Mouse (Mus musculus) erythroid progenitor cell, adult 5-6 weeks (primary cell): ENCODE measurements around the gene Nubp2. TPM values are rescaled to one million over a fixed set of nuclear protein-coding genes. Genes with fewer than 3 reads are reported as not detected.

Experiments
- ATAC-seq: replicated peaks from 2 replicates; pipeline ENCODE4 v1.8.0; 2016; ENCODE audit warnings: moderate number of reproducible peaks, mild to moderate bottlenecking, moderate TSS enrichment, inconsistent platforms; ENCODE audit not compliant: poor library complexity, low FRiP score, severe bottlenecking
- total RNA-seq, 2 experiments: library from RNA; stranded (forward) in 1 of 2; stranded (reverse) in 1 of 2; fragments of 150-400 nt in 1 of 2; fragments of 186-747, 209-891 nt in 1 of 2; gene quantifications; 2 replicates each; pipeline versions ENCODE4 v1.2.3 to v1.2.4; 2015 to 2017; ENCODE audit warnings: low replicate concordance in 2 of 2

Gene Nubp2
- total RNA-seq, 2 experiments from 2014 or later, result 31.9 to 44.1 TPM

GRCm38 (mm10) chr17:24873695-24874404 is 12.3 kb downstream of the Nubp2 start:
- ATAC-seq, result no peak

DNA sequence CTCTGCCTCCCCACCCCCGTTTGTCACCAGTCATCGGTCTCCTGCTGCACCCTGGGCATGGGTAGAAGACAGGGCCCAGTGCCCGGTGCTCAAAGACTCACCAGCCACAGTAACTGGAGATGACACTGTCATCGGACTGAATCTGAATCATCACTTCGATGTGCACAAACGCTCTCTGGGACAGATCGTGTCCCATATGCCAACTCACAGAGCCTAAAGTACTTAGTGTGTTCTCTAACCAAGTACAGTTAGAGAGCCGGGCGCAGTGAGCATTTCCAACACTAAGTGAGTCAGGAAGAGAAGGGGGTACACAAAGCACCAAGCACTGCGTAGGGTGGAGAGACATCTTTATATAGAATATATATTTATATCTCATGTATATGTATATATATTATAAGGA is 18.2 kb downstream of the Nubp2 start:
- no peak for ATAC-seq

DNA sequence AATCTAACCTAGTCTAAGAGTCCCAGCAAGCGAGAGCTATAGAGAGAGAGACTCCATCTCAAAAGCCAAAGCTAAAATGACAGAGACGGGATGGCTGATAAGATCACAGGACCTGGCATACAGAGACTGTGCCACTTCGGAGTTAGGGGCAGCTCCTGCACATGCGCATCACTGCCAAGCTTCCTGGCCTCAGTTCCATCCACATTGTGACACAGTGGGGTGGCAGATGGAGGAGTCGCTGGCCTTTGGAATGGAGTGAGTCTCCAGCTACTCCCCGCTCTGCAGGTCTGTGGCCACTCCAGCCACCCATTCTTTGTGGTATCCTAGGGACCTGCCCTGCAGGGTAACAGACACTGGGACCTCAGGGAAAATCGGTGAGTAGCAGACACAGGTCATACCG is 20.4 kb downstream of the Nubp2 start, which contains the start of gene Igfals:
TSS of gene Igfals (plus strand) at position 222 of the 400 bp plus-strand sequence.
- ATAC-seq, result no peak

DNA sequence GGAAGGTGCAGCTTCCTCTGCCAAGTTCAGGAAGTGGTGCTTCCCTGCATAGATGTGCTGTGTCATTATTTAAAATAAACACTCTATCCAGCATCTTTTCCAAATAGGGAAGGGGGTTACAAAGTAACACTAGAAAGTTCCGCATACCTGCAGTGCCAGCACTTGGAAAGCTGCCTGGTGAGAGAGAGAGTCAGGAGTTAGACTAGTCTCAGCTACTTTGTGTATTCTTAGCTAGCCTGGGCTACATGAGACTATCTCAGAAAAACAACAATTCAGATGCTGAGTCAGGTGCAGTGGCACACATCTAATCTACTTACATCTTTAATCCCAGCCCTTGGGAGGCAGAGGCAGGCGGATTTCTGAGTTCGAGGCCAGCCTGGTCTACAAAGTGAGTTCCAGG is 24.4 kb downstream of the Nubp2 start:
- ATAC-seq, result no peak

DNA sequence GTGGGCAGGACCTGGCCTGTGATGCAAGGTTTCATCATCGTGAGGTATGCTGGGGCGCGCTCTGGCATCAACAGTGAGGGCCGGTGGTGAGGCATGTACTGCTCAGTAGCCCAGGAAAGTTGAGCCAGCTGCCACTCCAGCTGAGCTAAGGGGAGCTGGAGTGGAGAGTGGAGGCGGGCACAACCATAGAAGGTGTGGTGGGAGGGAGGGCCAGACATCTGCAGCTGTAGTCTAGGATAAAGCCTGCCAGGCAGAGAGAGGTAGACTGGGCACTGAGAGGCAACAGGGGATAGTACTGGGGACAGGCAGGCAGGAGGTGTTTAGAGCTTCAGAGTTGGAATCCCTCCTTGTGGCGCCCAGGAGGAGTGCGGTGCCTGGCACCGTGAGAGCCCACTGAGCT is 26.1 kb downstream of the Nubp2 start:
- ATAC-seq, result peak; percentile 81

GRCm38 (mm10) chr17:24858967-24859366 is 27.2 kb downstream of the Nubp2 start:
- ATAC-seq, result peak; percentile 84

DNA sequence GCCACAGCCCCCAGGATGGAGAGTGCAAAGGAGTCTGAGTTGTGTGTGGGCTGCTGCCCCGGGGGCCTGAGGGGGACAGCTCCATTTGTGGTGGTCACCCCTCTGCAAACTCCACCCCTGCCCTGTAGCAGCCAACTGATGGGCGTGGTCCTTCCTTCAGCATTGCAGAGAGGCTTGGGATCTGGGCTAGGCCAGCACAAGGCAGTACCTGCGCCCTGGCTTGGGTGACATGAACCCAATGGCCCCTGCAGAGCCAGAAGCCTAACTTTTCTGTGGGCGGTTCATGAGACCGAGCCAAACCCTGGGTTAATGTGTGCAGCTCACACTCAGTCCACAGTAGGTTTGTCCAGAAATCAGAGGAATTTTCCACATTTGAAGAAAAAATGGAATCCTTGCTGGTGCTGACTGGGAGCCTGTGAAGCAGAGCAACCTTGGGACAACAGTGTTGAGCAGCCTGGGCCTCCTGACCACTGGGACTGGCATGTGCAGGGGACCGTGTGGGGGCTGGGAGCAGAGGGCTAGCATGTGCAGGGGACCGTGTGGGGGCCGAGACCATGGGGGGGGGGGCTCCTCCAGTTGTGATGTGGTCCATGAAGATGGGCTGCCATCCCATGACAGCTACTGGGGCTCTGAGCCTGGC is 28.2 kb downstream of the Nubp2 start:
- peak; percentile 54 for ATAC-seq

- ATAC-seq, result no peak
Observed at GRCm38 (mm10) chr17:24856589-24856988, 29.6 kb downstream of the Nubp2 start.

DNA sequence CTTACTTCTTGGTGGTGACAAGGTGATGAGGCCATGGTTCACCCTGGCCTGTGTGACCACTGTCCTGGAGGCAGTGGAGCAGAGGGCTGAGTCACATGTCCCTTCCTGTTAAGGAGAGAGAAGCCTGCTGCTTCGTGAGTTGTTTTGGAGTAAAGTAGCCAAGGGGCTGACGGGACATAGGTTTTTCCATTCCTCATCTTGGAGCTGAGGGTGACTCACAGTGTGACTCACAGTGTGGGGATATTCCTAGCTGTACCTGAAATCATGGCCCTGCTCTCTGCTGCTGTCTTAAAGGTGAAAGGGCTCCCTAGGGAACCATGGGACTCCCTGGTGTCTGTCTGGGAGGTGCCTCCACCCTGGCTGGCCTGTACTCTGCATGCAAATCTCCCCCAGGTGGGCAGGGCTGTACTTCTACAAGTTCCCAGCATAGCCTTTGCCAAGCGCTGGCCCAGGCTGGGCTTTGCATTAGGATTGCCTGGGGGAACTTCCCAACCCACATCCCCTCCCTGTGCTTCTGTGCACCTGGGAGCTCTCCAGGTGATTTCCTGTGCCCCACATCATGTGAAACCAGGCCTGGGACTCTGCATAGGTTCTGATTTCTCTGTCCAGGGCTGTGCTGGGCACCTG is 30.2 kb downstream of the Nubp2 start:
- ATAC-seq, result no peak

DNA sequence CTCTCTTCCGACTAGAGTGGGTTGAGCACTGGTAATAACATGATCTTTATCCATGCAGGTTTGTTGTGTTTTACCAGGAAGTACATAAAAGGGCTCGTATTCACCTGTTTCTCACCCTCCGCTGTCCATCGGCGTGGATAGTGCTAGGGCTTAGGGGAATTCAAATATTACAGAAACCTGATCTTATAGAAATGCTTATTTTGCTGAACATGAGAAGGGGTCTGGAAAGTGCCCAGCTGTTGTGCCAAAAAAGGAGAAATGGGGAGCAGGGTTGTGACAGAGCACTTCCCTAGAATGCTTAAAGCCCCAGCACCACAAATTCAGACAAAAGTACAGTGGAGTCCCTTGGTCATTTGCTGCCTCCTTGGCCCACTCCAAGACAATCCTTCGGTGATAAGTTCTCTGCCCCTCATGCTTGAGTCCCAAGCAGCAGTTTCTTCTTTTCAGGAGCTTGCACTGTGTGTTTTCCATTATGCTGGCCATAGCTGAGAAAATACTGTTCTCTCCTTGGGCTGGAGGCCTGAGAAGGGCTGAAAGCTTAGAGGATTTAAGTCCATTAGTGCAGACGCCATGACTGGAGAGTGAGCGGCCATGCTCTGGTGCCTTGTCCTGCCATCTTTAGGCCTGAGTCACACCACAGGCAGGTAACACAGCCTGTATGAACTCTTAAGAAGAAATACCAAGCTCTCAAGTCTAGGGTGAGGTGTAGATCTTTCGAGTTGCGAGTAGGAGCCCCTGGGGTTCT is 34.6 kb downstream of the Nubp2 start:
- ATAC-seq, result no peak

GRCm38 (mm10) chr17:24850773-24851127 is 35.4 kb downstream of the Nubp2 start:
- no peak for ATAC-seq

GRCm38 (mm10) chr17:24850065-24850772 is 35.9 kb downstream of the Nubp2 start, which contains the start of gene Fahd1:
Fahd1 (minus strand) TSS chr17:24850364.
- ATAC-seq, result peak; percentile 84

DNA sequence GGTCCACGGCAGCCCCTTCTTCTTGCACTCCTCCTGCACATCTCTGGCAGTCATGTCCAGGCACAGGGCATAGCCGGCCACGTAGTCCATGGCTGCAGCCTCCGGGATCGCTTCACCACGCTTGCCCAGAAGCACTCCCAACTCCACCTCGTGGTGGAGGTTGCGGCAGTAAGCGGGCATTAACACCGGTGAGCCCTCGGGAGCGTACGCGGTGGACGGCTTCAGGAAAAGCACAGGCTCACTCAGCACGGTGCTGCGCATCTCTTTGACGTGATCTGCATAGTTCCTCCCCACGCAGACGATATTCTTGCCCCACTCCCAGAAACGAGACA is 36.5 kb downstream of the Nubp2 start:
- ATAC-seq, result peak; percentile 55

- peak; percentile 40 for ATAC-seq
Observed at GRCm38 (mm10) chr17:24848600-24849031, 37.5 kb downstream of the Nubp2 start.

DNA sequence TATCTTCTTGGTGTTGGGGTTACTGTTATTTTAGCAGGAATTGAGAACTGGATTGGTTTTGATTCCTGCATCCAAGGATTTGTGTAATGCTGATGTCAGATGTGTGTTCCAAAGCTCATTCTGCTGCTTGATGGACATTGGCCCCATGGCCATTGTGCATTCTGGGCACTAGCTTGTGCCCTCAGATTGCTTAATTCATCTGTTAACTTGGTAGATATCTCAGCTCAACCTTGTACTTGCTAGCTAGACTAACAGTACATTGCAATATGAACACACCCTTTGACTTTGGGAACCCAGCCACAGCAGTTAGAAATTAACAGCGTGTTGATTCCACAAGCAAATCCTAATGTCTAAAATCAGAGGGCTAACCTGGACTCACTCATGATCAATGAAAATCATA is 38.8 kb downstream of the Nubp2 start:
- no peak for ATAC-seq

GRCm38 (mm10) chr17:24844525-24844924 is 41.6 kb downstream of the Nubp2 start:
- ATAC-seq, result no peak

- peak; percentile 77 for ATAC-seq
Observed at GRCm38 (mm10) chr17:24842631-24843030, 43.5 kb downstream of the Nubp2 start.

- ATAC-seq, result peak; percentile 84
Observed at GRCm38 (mm10) chr17:24841133-24841532, 45.0 kb downstream of the Nubp2 start.

DNA sequence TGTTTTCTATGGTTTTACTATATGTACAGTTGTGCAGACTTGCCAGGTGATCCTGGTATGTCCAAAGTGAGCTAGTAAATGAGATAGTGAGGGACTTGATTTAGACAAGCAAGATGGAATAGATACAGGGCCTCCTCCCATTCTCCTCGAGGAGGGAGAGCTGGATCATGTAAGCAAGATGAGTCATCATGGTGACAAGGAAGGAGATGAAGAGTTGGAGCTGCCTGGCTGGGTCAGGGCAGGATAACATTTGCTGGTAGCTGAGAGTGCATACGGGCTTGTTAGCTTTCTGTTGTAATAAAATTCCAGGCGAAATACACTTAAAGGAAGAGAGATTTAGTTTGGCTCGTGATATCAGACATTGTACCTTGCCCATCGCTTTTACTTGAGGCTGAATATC is 45.8 kb downstream of the Nubp2 start:
- no peak for ATAC-seq

GRCm38 (mm10) chr17:24839842-24840241 is 46.3 kb downstream of the Nubp2 start, which contains the start of gene Hagh:
Hagh (plus strand) TSS chr17:24840143.
- no peak for ATAC-seq
